Mouse (Mus musculus): ENCODE measurements around the gene Boll. TPM values are rescaled to one million over a fixed set of nuclear protein-coding genes. Genes with fewer than 3 reads are reported as not detected.
A peak's percentile ranks its signal among the peaks of the same experiment; 100 is the strongest.

The Boll gene
- polyA plus RNA-seq, 1 experiment, result not detected

- no peaks in the 10 kb centered on the region for H3K27me3 ChIP-seq (ENCODE audit: control insufficient read depth, insufficient read depth, low read length)
- no peak overlapping the region for H3K4me3 ChIP-seq (replicated peaks; ENCODE audit: insufficient read depth, low read depth, low read length)
- H3K4me1 ChIP-seq (ENCODE audit: control insufficient read depth, insufficient read depth, low read length), result no peaks in the 10 kb centered on the region
- TF ChIP-seq POLR2A (IDR thresholded peaks at IDR 0.05; ENCODE audit: borderline replicate concordance, insufficient read depth, low read length) (no peak), CTCF (IDR thresholded peaks at IDR 0.05; ENCODE audit: borderline replicate concordance, insufficient read depth, low read depth, low read length) (no peak)
- DNase-seq, result no peak
- H3K27ac ChIP-seq (ENCODE audit: insufficient read depth, low read length), result no peak overlapping the region
Observed at GRCm38 (mm10) chr1:55301077-55301476, 62.2 kb downstream of the Boll start.

GRCm38 (mm10) chr1:55279081-55279480 lies 84.2 kb downstream of the Boll start:
- 78% methylated on average over 9 of the region's 9 CpGs for WGBS
- no peak overlapping the region for H3K4me3 ChIP-seq (replicated peaks; ENCODE audit: insufficient read depth, low read depth, low read length)
- no peaks in the 10 kb centered on the region for H3K4me1 ChIP-seq (ENCODE audit: control insufficient read depth, insufficient read depth, low read length)
- H3K27ac ChIP-seq (ENCODE audit: insufficient read depth, low read length), result no peak overlapping the region
- no peak for DNase-seq
- TF ChIP-seq POLR2A (IDR thresholded peaks at IDR 0.05; ENCODE audit: borderline replicate concordance, insufficient read depth, low read length) (no peak), CTCF (IDR thresholded peaks at IDR 0.05; ENCODE audit: borderline replicate concordance, insufficient read depth, low read depth, low read length) (no peak)
- no peaks in the 10 kb centered on the region for H3K27me3 ChIP-seq (ENCODE audit: control insufficient read depth, insufficient read depth, low read length)

DNA sequence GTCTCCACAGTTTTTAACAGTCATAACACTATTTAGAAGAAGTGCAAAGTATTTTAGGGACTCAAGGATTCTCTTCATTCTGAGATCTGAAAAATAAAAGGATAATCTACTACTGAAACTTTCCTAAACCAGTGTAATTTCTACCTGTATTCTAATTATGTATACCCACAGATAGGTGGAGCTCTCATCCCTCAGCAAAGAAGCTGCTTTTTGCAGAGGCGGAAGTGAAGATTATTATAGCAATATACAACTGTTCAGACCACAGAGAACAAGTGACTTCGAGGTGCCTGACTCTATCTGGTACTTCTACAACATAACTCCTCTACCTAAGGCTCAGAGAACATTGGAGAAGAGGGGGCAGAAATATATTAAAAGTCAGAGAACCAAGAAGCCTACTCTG lies 97.8 kb downstream of the Boll start:
- H3K27me3 ChIP-seq (ENCODE audit: control insufficient read depth, insufficient read depth, low read length), result no peaks in the 10 kb centered on the region

DNA sequence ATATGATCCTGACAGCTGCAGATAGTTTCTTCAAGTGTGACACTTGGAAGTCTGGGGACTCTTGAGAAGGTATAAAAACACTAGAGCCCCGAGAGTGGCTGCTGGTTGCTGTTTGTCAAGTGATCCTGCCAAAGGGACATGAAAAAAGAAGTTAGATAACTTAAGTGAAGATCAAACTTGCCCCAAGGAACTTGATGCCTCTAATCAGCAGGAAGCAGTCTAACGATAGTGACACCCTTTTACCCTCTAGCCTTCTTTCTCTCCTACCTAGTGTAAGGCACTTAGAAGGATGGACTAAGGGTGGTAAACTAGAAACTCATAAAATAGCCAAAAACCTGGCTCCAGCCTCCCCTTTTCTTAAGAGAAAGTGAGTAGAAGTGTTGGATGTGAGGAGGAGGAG lies 98.9 kb downstream of the Boll start:
- no peak overlapping the region for H3K4me3 ChIP-seq (replicated peaks; ENCODE audit: insufficient read depth, low read depth, low read length)

More for the DNA sequence above, 97.8 kb downstream of the Boll start:
- Histone ChIP-seq H3K4me3 (replicated peaks; ENCODE audit: insufficient read depth, low read depth, low read length) (no peak overlapping the region), H3K4me1 (ENCODE audit: control insufficient read depth, insufficient read depth, low read length) (no peaks in the 10 kb centered on the region), H3K27ac (ENCODE audit: insufficient read depth, low read length) (no peak overlapping the region)
- 68% methylated on average over 2 of the region's 2 CpGs for WGBS
- no peak for DNase-seq
- no peak for TF ChIP-seq POLR2A (IDR thresholded peaks at IDR 0.05; ENCODE audit: borderline replicate concordance, insufficient read depth, low read length)
- TF ChIP-seq CTCF (IDR thresholded peaks at IDR 0.05; ENCODE audit: borderline replicate concordance, insufficient read depth, low read depth, low read length), result no peak

DNA sequence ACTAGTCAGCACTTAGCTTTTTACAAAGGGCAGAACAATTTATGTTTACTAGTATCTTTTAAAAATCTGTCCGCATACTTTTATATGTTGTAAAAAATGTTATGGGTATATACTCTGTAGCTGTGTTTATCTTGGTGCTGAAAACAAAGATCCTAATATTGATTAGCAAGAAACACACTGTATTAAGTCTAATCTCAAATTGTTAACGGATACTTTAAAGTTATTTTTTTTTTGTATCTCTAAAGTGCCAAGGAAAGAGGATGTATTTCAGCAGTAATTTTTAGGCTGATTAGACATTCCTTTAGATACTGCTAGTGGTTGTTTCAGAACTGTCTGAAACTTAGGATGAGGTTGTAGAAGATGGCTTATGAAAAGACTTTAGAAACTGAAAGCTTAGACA lies 116.9 kb downstream of the Boll start:
- Histone ChIP-seq H3K4me1 (ENCODE audit: control insufficient read depth, insufficient read depth, low read length) (no peaks in the 10 kb centered on the region), H3K27ac (ENCODE audit: insufficient read depth, low read length) (no peak overlapping the region), H3K27me3 (ENCODE audit: control insufficient read depth, insufficient read depth, low read length) (no peaks in the 10 kb centered on the region), H3K4me3 (replicated peaks; ENCODE audit: insufficient read depth, low read depth, low read length) (no peak overlapping the region)
- WGBS, result 96% methylated on average over 2 of the region's 2 CpGs
- TF ChIP-seq POLR2A (IDR thresholded peaks at IDR 0.05; ENCODE audit: borderline replicate concordance, insufficient read depth, low read length) (no peak), CTCF (IDR thresholded peaks at IDR 0.05; ENCODE audit: borderline replicate concordance, insufficient read depth, low read depth, low read length) (no peak)
- DNase-seq, result no peak

More for the DNA sequence above, 98.9 kb downstream of the Boll start:
- no peak overlapping the region for H3K27ac ChIP-seq (ENCODE audit: insufficient read depth, low read length)
- H3K27me3 ChIP-seq (ENCODE audit: control insufficient read depth, insufficient read depth, low read length), result no peaks in the 10 kb centered on the region
- no peaks in the 10 kb centered on the region for H3K4me1 ChIP-seq (ENCODE audit: control insufficient read depth, insufficient read depth, low read length)
- DNase-seq, result no peak
- TF ChIP-seq POLR2A (IDR thresholded peaks at IDR 0.05; ENCODE audit: borderline replicate concordance, insufficient read depth, low read length), result no peak
- TF ChIP-seq CTCF (IDR thresholded peaks at IDR 0.05; ENCODE audit: borderline replicate concordance, insufficient read depth, low read depth, low read length), result no peak
- WGBS, result 67% methylated on average over 2 of the region's 2 CpGs

DNA sequence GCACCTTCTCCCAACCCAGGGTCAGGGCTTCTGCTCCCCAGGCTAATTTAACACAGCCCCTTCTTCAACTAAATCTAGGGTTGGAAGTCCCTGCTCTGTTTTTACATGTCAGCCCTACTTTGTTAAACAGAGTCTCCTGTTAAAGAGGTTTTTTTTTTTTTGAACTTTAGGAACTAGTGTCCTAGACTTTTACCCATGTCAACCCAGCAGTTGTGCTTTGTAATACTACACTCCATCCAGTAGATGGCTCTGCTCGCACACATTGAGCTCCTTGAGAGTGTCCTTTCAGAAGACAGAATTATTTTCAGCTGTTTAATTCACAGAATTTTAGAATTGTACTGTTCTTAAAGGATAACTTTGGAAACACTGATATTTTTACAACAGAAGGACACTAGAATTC lies 124.0 kb downstream of the Boll start:
- Histone ChIP-seq H3K27me3 (ENCODE audit: control insufficient read depth, insufficient read depth, low read length) (no peaks in the 10 kb centered on the region), H3K4me1 (ENCODE audit: control insufficient read depth, insufficient read depth, low read length) (peaks cover 4% of the 10 kb centered on the region; the same call in 1 of the 2 replicates), H3K27ac (ENCODE audit: insufficient read depth, low read length) (no peak overlapping the region), H3K4me3 (replicated peaks; ENCODE audit: insufficient read depth, low read depth, low read length) (peak overlapping the region; percentile 24)
- peak; percentile 18; the same call in 1 of the 2 replicates for TF ChIP-seq CTCF (IDR thresholded peaks at IDR 0.05; ENCODE audit: borderline replicate concordance, insufficient read depth, low read depth, low read length)
- TF ChIP-seq POLR2A (IDR thresholded peaks at IDR 0.05; ENCODE audit: borderline replicate concordance, insufficient read depth, low read length), result no peak
- 0% methylated on average over 1 of the region's 1 CpGs for WGBS
- DNase-seq, result peak in 1 of 2 experiments; percentile 51

DNA sequence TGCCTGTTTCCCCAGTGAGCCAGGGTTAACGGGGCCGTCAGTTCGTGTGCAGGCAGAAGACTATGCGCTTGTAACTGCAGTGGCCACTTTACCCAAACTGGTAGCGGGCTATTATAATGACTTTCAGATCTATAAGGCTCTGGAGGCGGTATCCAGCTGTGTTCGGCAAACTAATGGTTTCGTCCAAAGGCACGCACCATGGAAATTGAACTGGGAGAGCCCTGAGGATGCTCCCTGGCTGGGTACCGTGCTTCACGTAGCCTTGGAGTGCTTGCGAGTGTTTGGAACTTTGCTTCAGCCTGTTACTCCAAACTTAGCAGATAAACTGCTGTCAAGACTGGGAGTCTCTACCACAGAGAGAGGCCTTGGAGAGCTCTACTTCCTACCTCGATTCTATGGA lies 124.8 kb downstream of the Boll start:
- Histone ChIP-seq H3K27me3 (ENCODE audit: control insufficient read depth, insufficient read depth, low read length) (no peaks in the 10 kb centered on the region), H3K4me3 (replicated peaks; ENCODE audit: insufficient read depth, low read depth, low read length) (peak overlapping the region; percentile 74), H3K4me1 (ENCODE audit: control insufficient read depth, insufficient read depth, low read length) (peaks cover 4% of the 10 kb centered on the region; the same call in 1 of the 2 replicates), H3K27ac (ENCODE audit: insufficient read depth, low read length) (no peak overlapping the region)
- no peak for TF ChIP-seq POLR2A (IDR thresholded peaks at IDR 0.05; ENCODE audit: borderline replicate concordance, insufficient read depth, low read length)
- no peak for TF ChIP-seq CTCF (IDR thresholded peaks at IDR 0.05; ENCODE audit: borderline replicate concordance, insufficient read depth, low read depth, low read length)
- DNase-seq, result no peak
- WGBS, result 6% methylated on average over 13 of the region's 13 CpGs

DNA sequence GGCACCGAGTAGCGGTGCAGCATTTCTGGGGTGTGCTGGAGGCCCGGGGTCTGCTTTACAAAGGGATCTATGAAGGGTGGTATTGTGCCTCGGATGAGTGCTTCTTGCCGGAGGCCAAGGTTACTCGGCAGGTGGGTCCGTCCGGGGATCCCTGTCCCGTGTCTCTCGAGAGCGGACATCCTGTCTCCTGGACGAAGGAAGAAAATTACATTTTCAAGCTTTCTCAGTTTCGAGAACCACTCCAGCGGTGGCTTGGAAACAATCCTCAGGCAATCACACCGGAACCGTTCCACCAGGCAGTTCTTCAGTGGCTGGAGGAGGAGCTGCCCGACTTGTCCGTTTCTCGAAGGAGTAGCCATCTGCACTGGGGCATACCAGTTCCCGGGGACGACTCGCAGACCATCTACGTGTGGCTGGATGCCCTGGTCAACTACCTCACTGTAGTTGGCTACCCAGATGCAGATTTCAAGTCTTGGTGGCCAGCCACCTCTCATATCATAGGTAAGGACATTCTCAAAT lies 125.6 kb downstream of the Boll start:
- TF ChIP-seq POLR2A (IDR thresholded peaks at IDR 0.05; ENCODE audit: borderline replicate concordance, insufficient read depth, low read length), result no peak
- TF ChIP-seq CTCF (IDR thresholded peaks at IDR 0.05; ENCODE audit: borderline replicate concordance, insufficient read depth, low read depth, low read length), result no peak
- Histone ChIP-seq H3K27ac (ENCODE audit: insufficient read depth, low read length) (0 out of 2 replicates have a peak overlapping the region, but pooled peaks have one; percentile 2), H3K4me1 (ENCODE audit: control insufficient read depth, insufficient read depth, low read length) (peaks cover 4% of the 10 kb centered on the region; the same call in 1 of the 2 replicates), H3K4me3 (replicated peaks; ENCODE audit: insufficient read depth, low read depth, low read length) (peak overlapping the region; percentile 74), H3K27me3 (ENCODE audit: control insufficient read depth, insufficient read depth, low read length) (no peaks in the 10 kb centered on the region)
- DNase-seq, result peak in 1 of 2 experiments; percentile 39
- WGBS, result under 1% methylated on average over 23 of the region's 23 CpGs

Data from cerebellum, adult 2 months (tissue).